Mouse (Mus musculus): ENCODE measurements around the gene Gm19684. TPM values are rescaled to one million over a fixed set of nuclear protein-coding genes. Genes with fewer than 3 reads are reported as not detected.
"Not testable (repeated sequence)": the region's sequence is repeated elsewhere in the genome, so short reads cannot be mapped to it uniquely, and the experiment has no call there.

Gm19684 gene
- polyA plus RNA-seq (2015; fragmentation: Nextera tagmentation; extraction: Ambion mirVana): not detected in 2 replicates

DNA sequence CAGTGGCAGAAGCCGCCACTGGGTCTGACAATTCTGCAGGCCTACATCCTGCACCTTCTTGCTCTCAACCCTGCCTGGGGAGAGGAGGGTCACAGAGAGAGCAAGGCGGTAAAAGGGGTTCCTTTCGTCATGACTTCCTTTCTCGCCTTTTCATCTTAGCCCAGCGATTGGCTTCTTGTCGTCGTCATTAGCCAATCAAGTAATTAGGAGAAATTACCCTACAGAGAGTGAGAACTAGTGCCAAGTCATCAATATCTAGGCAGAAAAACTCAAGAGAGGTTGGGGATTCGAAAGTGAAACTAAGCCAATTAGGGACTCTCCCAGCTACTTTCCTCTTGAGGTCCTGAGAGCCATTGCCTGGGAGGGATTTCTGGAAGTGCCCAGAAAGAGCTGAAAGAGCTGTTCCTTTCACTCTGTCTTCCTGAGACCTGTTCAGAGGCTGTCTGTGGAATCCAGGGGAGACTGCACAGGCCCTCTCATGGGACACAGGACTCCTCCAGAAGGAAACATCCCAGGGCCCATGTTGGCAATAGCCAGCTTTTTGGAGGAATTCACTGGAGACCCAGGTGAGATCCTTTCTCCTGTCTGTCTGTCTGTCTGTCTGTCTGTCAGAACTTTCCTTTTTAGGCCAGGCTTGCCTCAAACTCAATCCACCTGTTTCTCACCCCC lies at the start of gene Gm19684:
Gene Gm19684 (plus strand): TSS at position 327 of the 669 bp plus-strand sequence.
- H3K4me2 ChIP-seq (replicated peaks): peak within 1 kb of the TSS; percentile 25
- H3K4me1 ChIP-seq, H3K36me3 ChIP-seq, H3K9ac ChIP-seq, H3K27ac ChIP-seq, H3K9me3 ChIP-seq: not testable (repeated sequence)
- 5% methylated on average over 8 of the region's 8 CpGs for WGBS
- peak within 1 kb of the TSS; percentile 8; the same call in 1 of the 2 replicates for H3K4me3 ChIP-seq
- peak; percentile 59 for ATAC-seq (ENCODE audit: low FRiP score, low read depth)
- peaks cover 44% of the 10 kb centered on the region for H3K27me3 ChIP-seq

- H3K36me3 ChIP-seq; H3K4me1 ChIP-seq; H3K9ac ChIP-seq; H3K9me3 ChIP-seq; ATAC-seq (ENCODE audit: low FRiP score, low read depth); H3K27ac ChIP-seq; H3K4me3 ChIP-seq; H3K4me2 ChIP-seq (replicated peaks): not testable (repeated sequence)
- peaks cover 51% of the 10 kb centered on the region for H3K27me3 ChIP-seq
These were observed 39.6 kb upstream of the Gm19684 start for GRCm38 (mm10) chr17:36081901-36082300.

- not testable (repeated sequence) for H3K4me1 ChIP-seq; H3K36me3 ChIP-seq; H3K27ac ChIP-seq; H3K9ac ChIP-seq; ATAC-seq (ENCODE audit: low FRiP score, low read depth); H3K9me3 ChIP-seq
- peak overlapping the region; percentile 51 for H3K4me3 ChIP-seq
- H3K4me2 ChIP-seq (replicated peaks): peak overlapping the region; percentile 95
- WGBS: 33% methylated on average over 6 of the region's 6 CpGs
- peaks cover 51% of the 10 kb centered on the region for H3K27me3 ChIP-seq
These were observed 38.8 kb upstream of the Gm19684 start for GRCm38 (mm10) chr17:36082519-36083232.

DNA sequence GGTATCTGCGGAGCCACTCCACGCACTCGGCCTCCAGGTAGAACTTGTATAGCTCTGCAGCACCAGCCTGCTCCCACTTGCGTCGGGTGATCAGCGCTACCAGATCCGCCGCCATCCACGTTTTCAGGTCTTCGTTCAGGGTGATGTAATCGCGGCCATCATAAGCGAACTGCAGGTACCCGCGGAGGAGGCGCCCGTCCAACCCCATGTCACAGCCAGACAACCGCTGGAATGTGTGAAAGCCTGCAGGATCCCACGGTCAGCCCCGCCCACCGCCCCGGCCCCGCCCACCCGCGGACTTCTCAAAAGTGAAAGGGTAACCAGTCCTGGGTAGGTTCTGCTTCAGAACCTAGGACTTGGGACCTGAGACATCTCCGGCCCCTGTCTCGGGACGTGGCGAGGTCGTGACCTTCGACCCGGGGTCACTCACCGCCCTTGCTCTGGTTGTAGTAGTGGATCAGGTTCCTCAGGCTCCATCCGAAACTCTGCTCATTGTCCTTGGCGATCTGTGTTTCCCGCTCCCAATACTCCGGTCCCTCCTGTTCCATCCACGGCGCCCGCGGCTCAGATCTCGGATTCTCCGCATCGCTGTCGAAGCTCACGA lies 38.1 kb upstream of the Gm19684 start:
- peak overlapping the region; percentile 51 for H3K4me3 ChIP-seq
- peak; percentile 76 for ATAC-seq (ENCODE audit: low FRiP score, low read depth)
- peak overlapping the region; percentile 60 for H3K9ac ChIP-seq
- peak overlapping the region; percentile 95 for H3K4me2 ChIP-seq (replicated peaks)
- H3K9me3 ChIP-seq: no peaks in the 10 kb centered on the region
- no peaks in the 10 kb centered on the region for H3K36me3 ChIP-seq
- peaks cover 8% of the 10 kb centered on the region; the same call in 1 of the 2 replicates for H3K4me1 ChIP-seq
- under 1% methylated on average over 46 of the region's 46 CpGs for WGBS
- H3K27me3 ChIP-seq: peaks cover 51% of the 10 kb centered on the region
- no peak overlapping the region for H3K27ac ChIP-seq

DNA sequence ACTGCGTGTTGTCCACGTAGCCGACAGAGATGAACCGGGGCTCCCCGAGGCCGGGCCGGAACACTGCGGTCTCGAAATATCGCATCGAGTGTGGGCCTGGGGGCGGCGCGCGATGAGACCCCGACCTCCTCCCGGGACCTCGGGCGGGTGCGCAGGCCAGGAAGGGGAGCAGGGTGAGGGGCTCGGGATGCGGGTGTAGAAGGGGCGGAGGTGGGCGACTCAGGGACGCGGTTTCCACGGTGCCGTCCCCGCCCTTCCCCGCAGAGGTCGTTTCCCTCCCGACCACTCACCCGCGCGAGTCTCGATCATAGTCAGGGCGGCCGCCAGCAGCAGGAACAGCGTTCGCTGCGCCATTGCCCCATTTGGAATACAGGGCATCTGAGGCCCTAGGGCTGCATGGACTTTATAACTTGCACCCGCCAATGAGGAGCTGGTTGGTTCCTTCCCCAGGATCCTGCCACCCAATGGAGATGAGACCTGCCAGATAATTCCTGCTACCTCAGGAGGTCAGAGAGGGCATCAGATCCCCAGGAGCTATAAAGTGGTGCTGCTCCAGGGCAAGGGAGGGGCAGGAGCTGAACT lies 37.5 kb upstream of the Gm19684 start:
- Histone ChIP-seq H3K4me2 (replicated peaks) (peak overlapping the region; percentile 95), H3K9ac (peak overlapping the region; percentile 60), H3K36me3 (no peaks in the 10 kb centered on the region), H3K27ac (no peak overlapping the region), H3K27me3 (peaks cover 51% of the 10 kb centered on the region), H3K4me1 (peaks cover 8% of the 10 kb centered on the region; the same call in 1 of the 2 replicates), H3K4me3 (peak overlapping the region; percentile 51), H3K9me3 (no peaks in the 10 kb centered on the region)
- WGBS: under 1% methylated on average over 42 of the region's 42 CpGs
- ATAC-seq (ENCODE audit: low FRiP score, low read depth): no peak; the same call in 1 of the 2 replicates

GRCm38 (mm10) chr17:36085976-36086375 lies 35.5 kb upstream of the Gm19684 start:
- H3K27ac ChIP-seq; ATAC-seq (ENCODE audit: low FRiP score, low read depth); H3K9me3 ChIP-seq; H3K4me3 ChIP-seq; H3K9ac ChIP-seq; H3K36me3 ChIP-seq; H3K4me2 ChIP-seq (replicated peaks); H3K4me1 ChIP-seq: not testable (repeated sequence)
- H3K27me3 ChIP-seq: peaks cover 49% of the 10 kb centered on the region
- 38% methylated on average over 1 of the region's 1 CpGs for WGBS

GRCm38 (mm10) chr17:36091933-36092332 lies 29.5 kb upstream of the Gm19684 start:
- H3K4me1 ChIP-seq; H3K9ac ChIP-seq; H3K27ac ChIP-seq; ATAC-seq (ENCODE audit: low FRiP score, low read depth); H3K4me2 ChIP-seq (replicated peaks); H3K36me3 ChIP-seq; H3K4me3 ChIP-seq; H3K9me3 ChIP-seq: not testable (repeated sequence)
- no CpG with 5 or more reads among the region's 2 CpGs for WGBS
- H3K27me3 ChIP-seq: peaks cover 12% of the 10 kb centered on the region

- not testable (repeated sequence) for ATAC-seq (ENCODE audit: low FRiP score, low read depth); H3K9ac ChIP-seq
These were observed 29.0 kb upstream of the Gm19684 start for GRCm38 (mm10) chr17:36092520-36092919.

DNA sequence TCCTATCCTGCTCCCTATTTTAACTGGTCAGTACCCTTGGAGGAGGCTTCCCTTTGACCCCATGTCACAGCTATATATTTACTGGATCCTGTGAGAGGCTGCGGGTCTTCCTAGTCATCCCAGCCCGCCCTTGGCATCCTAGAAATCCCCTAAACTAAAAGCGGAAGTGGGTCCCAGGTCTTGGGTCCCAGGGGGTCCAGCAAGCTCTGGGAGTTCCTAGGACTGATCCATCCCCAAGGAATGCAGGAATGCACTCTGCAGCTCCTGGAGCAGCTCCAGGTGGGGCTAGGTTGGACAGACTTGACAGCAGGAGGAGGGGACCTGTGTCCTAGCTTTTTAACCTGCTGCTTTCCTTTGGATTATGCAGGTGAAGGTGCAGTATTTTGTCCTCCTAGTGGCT lies 27.5 kb upstream of the Gm19684 start:
- Histone ChIP-seq H3K27me3 (peaks cover 12% of the 10 kb centered on the region), H3K9ac (no peak overlapping the region), H3K9me3 (no peaks in the 10 kb centered on the region), H3K4me2 (replicated peaks) (no peak overlapping the region), H3K4me1 (no peaks in the 10 kb centered on the region), H3K4me3 (no peak overlapping the region), H3K27ac (no peak overlapping the region), H3K36me3 (no peaks in the 10 kb centered on the region)
- WGBS: 30% methylated on average over 3 of the region's 3 CpGs
- no peak for ATAC-seq (ENCODE audit: low FRiP score, low read depth)

More at GRCm38 (mm10) chr17:36092520-36092919, 29.0 kb upstream of the Gm19684 start:
- not testable (repeated sequence) for H3K36me3 ChIP-seq; H3K9me3 ChIP-seq; H3K27ac ChIP-seq; H3K4me1 ChIP-seq; H3K4me3 ChIP-seq; H3K4me2 ChIP-seq (replicated peaks)
- H3K27me3 ChIP-seq: peaks cover 12% of the 10 kb centered on the region

GRCm38 (mm10) chr17:36099603-36100002 lies 21.9 kb upstream of the Gm19684 start:
- not testable (repeated sequence) for H3K27me3 ChIP-seq; ATAC-seq (ENCODE audit: low FRiP score, low read depth); H3K4me2 ChIP-seq (replicated peaks); H3K9ac ChIP-seq; H3K27ac ChIP-seq; H3K4me3 ChIP-seq; H3K36me3 ChIP-seq; H3K4me1 ChIP-seq; H3K9me3 ChIP-seq
- 68% methylated on average over 2 of the region's 2 CpGs for WGBS

GRCm38 (mm10) chr17:36102091-36102490 lies 19.4 kb upstream of the Gm19684 start:
- 91% methylated on average over 12 of the region's 12 CpGs for WGBS
- not testable (repeated sequence) for H3K4me3 ChIP-seq; H3K4me1 ChIP-seq; ATAC-seq (ENCODE audit: low FRiP score, low read depth); H3K9me3 ChIP-seq; H3K27ac ChIP-seq; H3K27me3 ChIP-seq; H3K36me3 ChIP-seq; H3K9ac ChIP-seq; H3K4me2 ChIP-seq (replicated peaks)

- H3K9ac ChIP-seq; ATAC-seq (ENCODE audit: low FRiP score, low read depth); H3K27ac ChIP-seq; H3K4me2 ChIP-seq (replicated peaks); H3K36me3 ChIP-seq; H3K4me1 ChIP-seq; H3K4me3 ChIP-seq; H3K9me3 ChIP-seq: not testable (repeated sequence)
- peaks cover 42% of the 10 kb centered on the region for H3K27me3 ChIP-seq
- 55% methylated on average over 3 of the region's 3 CpGs for WGBS
These were observed 11.3 kb upstream of the Gm19684 start for GRCm38 (mm10) chr17:36110129-36110528.
